Comparison of ENCODE assay signal across 18 mouse cellular contexts in genomic region chr12:6588031-6588701, GRCm38 (mm10).
A peak's percentile ranks its signal among the peaks of the same experiment; 100 is the strongest.
DNase-seq lines count a peak whose midpoint lies in the region.
"Had no signal": no experiment of that assay in that cellular context is flagged by ENCODE, and none has a peak within 500 bp of the region (broad histone marks: within the 10 kb centered on the region; RNA-seq: fewer than 3 reads in every experiment).

No protein-coding gene starts in this region.

- WGBS in forebrain, embryonic 10.5 days, result 20% methylated on average over 12 of the region's 12 CpGs

- DNase-seq in embryo, embryonic 10.5 days (ENCODE audit: low spot score), result peak; percentile 21
- no peak for DNase-seq in embryo, embryonic 11 days
- peak; percentile 53 for DNase-seq in Muller cell, postnatal 12 days (ENCODE audit: inconsistent ontology term)
- peak; percentile 15 for DNase-seq in forebrain, embryonic 10.5 days (ENCODE audit: extremely low spot score, low spot score)
- peak; percentile 0 for DNase-seq in mesoderm, embryonic 11.5 days (ENCODE audit: low read depth, low spot score)
- no peak for DNase-seq in heart, adult 11 months
- no peak for DNase-seq in frontal cortex, postnatal 10 days (ENCODE audit: low spot score in 2 of 2)
- no peak for DNase-seq in layer of hippocampus, adult 9-11 months
- DNase-seq: cerebellum, postnatal 14 days; gastrocnemius, postnatal 14 days; kidney, adult 11 months; kidney, postnatal 36 days; lung, postnatal 10 days; thymus, adult 18-20 months had no signal

- H3K4me1 ChIP-seq in forebrain, embryonic 10.5 days, result peaks cover 8% of the 10 kb centered on the region
- H3K4me1 ChIP-seq: embryonic facial prominence, embryonic 12.5 days; heart, embryonic 12.5 days; neural tube, embryonic 12.5 days had no signal

- H3K4me3 ChIP-seq in forebrain, embryonic 10.5 days, result no peak overlapping the region
- H3K4me3 ChIP-seq: embryonic facial prominence, embryonic 12.5 days; heart, embryonic 12.5 days; neural tube, embryonic 12.5 days had no signal

- H3K27me3 ChIP-seq in forebrain, embryonic 10.5 days (ENCODE audit: poor library complexity, severe bottlenecking), result no peaks in the 10 kb centered on the region
- H3K27me3 ChIP-seq: embryonic facial prominence, embryonic 12.5 days; heart, embryonic 12.5 days; neural tube, embryonic 12.5 days had no signal

- H3K36me3 ChIP-seq in forebrain, embryonic 10.5 days (replicated peaks), result no peaks in the 10 kb centered on the region
- H3K36me3 ChIP-seq: embryonic facial prominence, embryonic 12.5 days; heart, embryonic 12.5 days; neural tube, embryonic 12.5 days had no signal

- H3K27ac ChIP-seq in forebrain, embryonic 10.5 days, result no peak overlapping the region
- H3K27ac ChIP-seq: embryonic facial prominence, embryonic 12.5 days; liver, embryonic 14.5 days; neural tube, embryonic 12.5 days had no signal

- no peaks in the 10 kb centered on the region for H3K9me3 ChIP-seq in forebrain, embryonic 10.5 days
- H3K9me3 ChIP-seq: embryonic facial prominence, embryonic 12.5 days; heart, embryonic 12.5 days; neural tube, embryonic 12.5 days had no signal

Comparison
In these comparisons a context has a peak if more than half of its experiments do, and no peak if none do; other contexts are left out.
1. DNase-seq: peak in embryo, embryonic 10.5 days (single experiment), Muller cell, postnatal 12 days (single experiment), forebrain, embryonic 10.5 days (single experiment) and mesoderm, embryonic 11.5 days (single experiment); none in embryo, embryonic 11 days (single experiment), heart, adult 11 months (single experiment), frontal cortex, postnatal 10 days (0 of 2) and layer of hippocampus, adult 9-11 months (single experiment).